Comparison of ENCODE assay signal across 8 mouse cellular contexts in the genomic region with DNA sequence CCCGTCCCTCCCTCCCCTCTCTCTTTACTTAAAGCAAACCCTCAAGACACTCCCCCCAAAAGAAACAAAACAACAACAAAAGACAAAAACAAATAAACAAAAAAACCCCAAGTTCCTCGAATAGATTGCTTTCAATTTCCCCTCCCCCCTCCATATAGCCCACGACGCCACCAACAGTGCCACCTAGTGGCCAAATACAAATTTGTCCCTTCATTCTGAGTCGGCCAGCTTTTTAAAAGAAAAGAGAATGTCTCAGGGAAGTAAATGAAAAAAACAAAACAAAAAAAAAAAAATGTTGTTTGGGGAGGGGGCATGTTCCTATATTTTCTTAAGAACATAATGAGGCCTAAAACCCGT.
A peak's percentile ranks its signal among the peaks of the same experiment; 100 is the strongest.
DNase-seq lines count a peak whose midpoint lies in the region; ATAC-seq lines count a peak whose summit lies in the region.
"Had no signal": no experiment of that assay in that cellular context is flagged by ENCODE, and none has a peak within 500 bp of the region (broad histone marks: within the 10 kb centered on the region; RNA-seq: fewer than 3 reads in every experiment).

No protein-coding gene starts in this region.

- 0 out of 2 replicates have a peak, but pooled peaks cover 3% of the 10 kb centered on the region for H3K4me1 ChIP-seq in heart, embryonic 11.5 days (ENCODE audit: control insufficient read depth, insufficient read depth, low read length)
- H3K4me1 ChIP-seq in kidney, embryonic 16.5 days (ENCODE audit: insufficient read depth, low read length), result peaks cover 5% of the 10 kb centered on the region
- H3K4me1 ChIP-seq in lung, embryonic 15.5 days, result peaks cover 6% of the 10 kb centered on the region; the same call in 1 of the 2 replicates

- peak overlapping the region; percentile 67 for H3K4me2 ChIP-seq in heart, embryonic 11.5 days
- H3K4me2 ChIP-seq in kidney, embryonic 16.5 days (replicated peaks; ENCODE audit: low read depth, low read length), result peak overlapping the region; percentile 76
- H3K4me2 ChIP-seq in lung, embryonic 15.5 days, result peak overlapping the region; percentile 62

- H3K36me3 ChIP-seq in heart, embryonic 11.5 days (ENCODE audit: control insufficient read depth, insufficient read depth, low read length), result no peaks in the 10 kb centered on the region
- H3K36me3 ChIP-seq in kidney, embryonic 16.5 days (ENCODE audit: insufficient read depth, low read length), result no peaks in the 10 kb centered on the region
- no peaks in the 10 kb centered on the region for H3K36me3 ChIP-seq in lung, embryonic 15.5 days

- WGBS in heart, embryonic 11.5 days (ENCODE audit: insufficient replicate concordance), result 2% methylated on average over 6 of the region's 6 CpGs
- WGBS in kidney, embryonic 16.5 days, result 0% methylated on average over 6 of the region's 6 CpGs
- WGBS in lung, embryonic 15.5 days, result 2% methylated on average over 6 of the region's 6 CpGs

- H3K4me3 ChIP-seq in heart, embryonic 11.5 days (ENCODE audit: low read depth, low read length), result peak overlapping the region; percentile 33
- H3K4me3 ChIP-seq in kidney, embryonic 16.5 days (ENCODE audit: low read length), result peak overlapping the region; percentile 45
- peak overlapping the region; percentile 28 for H3K4me3 ChIP-seq in lung, embryonic 15.5 days
- H3K4me3 ChIP-seq: megakaryocyte, embryonic 14.5 days had no signal

- no peaks in the 10 kb centered on the region for H3K9me3 ChIP-seq in heart, embryonic 11.5 days (replicated peaks; ENCODE audit: control insufficient read depth, low read length)
- no peaks in the 10 kb centered on the region for H3K9me3 ChIP-seq in kidney, embryonic 16.5 days (ENCODE audit: low read length)
- no peaks in the 10 kb centered on the region for H3K9me3 ChIP-seq in lung, embryonic 15.5 days

- no peak overlapping the region for H3K27ac ChIP-seq in heart, embryonic 11.5 days (ENCODE audit: low read depth, low read length)
- H3K27ac ChIP-seq in kidney, embryonic 16.5 days (ENCODE audit: low read length), result no peak overlapping the region
- no peak overlapping the region for H3K27ac ChIP-seq in lung, embryonic 15.5 days

- DNase-seq in MEL-GATA-1-ER (ENCODE audit: extremely low read depth, low read depth), result peak; percentile 15
- DNase-seq in cerebellum, postnatal 36 days, result peak; percentile 31 to 39
- DNase-seq in retina, postnatal 7 days (ENCODE audit: low read depth, low spot score), result peak; percentile 49

- ATAC-seq in CD4-positive, CD25-positive, alpha-beta regulatory T cell, adult 4 months, result peak; percentile 56
- ATAC-seq in heart, embryonic 11.5 days (replicated peaks; ENCODE audit: insufficient number of reproducible peaks, low FRiP score, low TSS enrichment), result 0 out of 2 replicates have a peak, but pooled peaks have one; percentile 7
- no peak for ATAC-seq in kidney, embryonic 16.5 days (ENCODE audit: low FRiP score, low TSS enrichment)
- no peak; the same call in 1 of the 2 replicates for ATAC-seq in lung, embryonic 15.5 days (ENCODE audit: borderline replicate concordance, extremely low read depth, low FRiP score, low TSS enrichment)

- H3K9ac ChIP-seq in heart, embryonic 11.5 days (ENCODE audit: low read depth, low read length), result peak overlapping the region; percentile 58
- H3K9ac ChIP-seq in kidney, embryonic 16.5 days (replicated peaks; ENCODE audit: low read length), result peak overlapping the region; percentile 63
- no peak overlapping the region for H3K9ac ChIP-seq in lung, embryonic 15.5 days

- peaks cover 2% of the 10 kb centered on the region for H3K27me3 ChIP-seq in heart, embryonic 11.5 days (ENCODE audit: control insufficient read depth, insufficient read depth, low read length)
- peaks cover 5% of the 10 kb centered on the region; the same call in 1 of the 2 replicates for H3K27me3 ChIP-seq in kidney, embryonic 16.5 days (ENCODE audit: insufficient read depth, low read length)
- H3K27me3 ChIP-seq in lung, embryonic 15.5 days, result peaks cover 38% of the 10 kb centered on the region

Comparison
In these comparisons a context has a peak if more than half of its experiments do, and no peak if none do; other contexts are left out.
1. ATAC-seq: peak in CD4-positive, CD25-positive, alpha-beta regulatory T cell, adult 4 months (single experiment) and heart, embryonic 11.5 days (single experiment); none in kidney, embryonic 16.5 days (single experiment) and lung, embryonic 15.5 days (single experiment).
2. Peak in every context shown above with its lines, with median percentiles within 50 percentile points of each other: DNase-seq, H3K4me2 ChIP-seq and H3K4me3 ChIP-seq.